In genomic region chr7:112503917-112504316, GRCm38 (mm10) we compare ENCODE assay signal across 16 mouse cellular contexts.
DNase-seq lines count a peak whose midpoint lies in the region; ATAC-seq and TF ChIP-seq lines count a peak whose summit lies in the region.
"Had no signal": no experiment of that assay in that cellular context is flagged by ENCODE, and none has a peak within 500 bp of the region (broad histone marks: within the 10 kb centered on the region; RNA-seq: fewer than 3 reads in every experiment).

No protein-coding gene starts in this region.

- no peak overlapping the region for H3K4me3 ChIP-seq in kidney, embryonic 16.5 days (ENCODE audit: low read length)
- H3K4me3 ChIP-seq in embryonic facial prominence, embryonic 10.5 days: no peak overlapping the region
- H3K4me3 ChIP-seq in embryonic fibroblast, embryonic 13.5 days (ENCODE audit: insufficient read depth, low read length): no peak overlapping the region
- H3K4me3 ChIP-seq: left cerebral cortex, adult 2 months; liver, embryonic 13.5 days; midbrain, embryonic 13.5 days had no signal

- no peak overlapping the region for H3K9ac ChIP-seq in kidney, embryonic 16.5 days (replicated peaks; ENCODE audit: low read length)
- H3K9ac ChIP-seq: forebrain, postnatal 0 days; liver, embryonic 13.5 days; midbrain, embryonic 13.5 days had no signal

- no peaks in the 10 kb centered on the region for H3K36me3 ChIP-seq in kidney, embryonic 16.5 days (ENCODE audit: insufficient read depth, low read length)
- H3K36me3 ChIP-seq in embryonic facial prominence, embryonic 10.5 days (replicated peaks): no peaks in the 10 kb centered on the region
- H3K36me3 ChIP-seq: liver, embryonic 13.5 days; midbrain, embryonic 13.5 days had no signal

- peak overlapping the region; percentile 72; the same call in 1 of the 2 replicates for H3K27ac ChIP-seq in kidney, embryonic 16.5 days (ENCODE audit: low read length)
- H3K27ac ChIP-seq in embryonic facial prominence, embryonic 10.5 days (replicated peaks): peak overlapping the region; percentile 83
- H3K27ac ChIP-seq in embryonic fibroblast, embryonic 13.5 days (ENCODE audit: insufficient read depth, low read length): peak overlapping the region; percentile 88
- H3K27ac ChIP-seq: left cerebral cortex, adult 2 months; liver, embryonic 13.5 days; midbrain, embryonic 13.5 days had no signal

- no peak overlapping the region for H3K4me2 ChIP-seq in kidney, embryonic 16.5 days (replicated peaks; ENCODE audit: low read depth, low read length)
- H3K4me2 ChIP-seq: liver, embryonic 13.5 days; midbrain, embryonic 13.5 days had no signal

- ATAC-seq in kidney, embryonic 16.5 days (ENCODE audit: low FRiP score, low TSS enrichment): no peak
- ATAC-seq in megakaryocyte progenitor cell, adult 5-6 weeks (replicated peaks; ENCODE audit: poor library complexity): peak; percentile 78
- ATAC-seq: activated CD4-positive, CD25-positive, alpha-beta regulatory T cell, adult 4 months; CD4-positive, CD25-positive, alpha-beta regulatory T cell, adult 4 months; forebrain, postnatal 0 days; midbrain, embryonic 13.5 days had no signal

- peaks cover 58% of the 10 kb centered on the region for H3K4me1 ChIP-seq in kidney, embryonic 16.5 days (ENCODE audit: insufficient read depth, low read length)
- H3K4me1 ChIP-seq in embryonic facial prominence, embryonic 10.5 days: peaks cover 66% of the 10 kb centered on the region
- H3K4me1 ChIP-seq in embryonic fibroblast, embryonic 13.5 days (ENCODE audit: control insufficient read depth, insufficient read depth, low read length): peaks cover 27% of the 10 kb centered on the region

- 61% methylated on average over 3 of the region's 3 CpGs for WGBS in kidney, embryonic 16.5 days
- 69% methylated on average over 3 of the region's 3 CpGs for WGBS in embryonic facial prominence, embryonic 10.5 days

- TF ChIP-seq CTCF in embryonic fibroblast, embryonic 13.5 days (IDR thresholded peaks at IDR 0.05; ENCODE audit: borderline replicate concordance, insufficient read depth, low read length): no peak

- no peak for TF ChIP-seq POLR2A in embryonic fibroblast, embryonic 13.5 days (IDR thresholded peaks at IDR 0.05; ENCODE audit: low read depth, low read length)

- H3K9me3 ChIP-seq in kidney, embryonic 16.5 days (ENCODE audit: low read length): no peaks in the 10 kb centered on the region
- no peaks in the 10 kb centered on the region for H3K9me3 ChIP-seq in embryonic facial prominence, embryonic 10.5 days
- H3K9me3 ChIP-seq: liver, embryonic 13.5 days; midbrain, embryonic 13.5 days had no signal

- DNase-seq in kidney, adult 8-10 months: no peak
- DNase-seq in embryonic facial prominence, embryonic 10.5 days (ENCODE audit: low spot score): no peak
- DNase-seq in gastrocnemius, adult 18-20 months (ENCODE audit: low spot score): no peak
- DNase-seq in cerebellum, postnatal 4 days (ENCODE audit: low spot score in 2 of 2): no peak
- DNase-seq: cerebellum, postnatal 25 days; forebrain, postnatal 0 days; gastrocnemius, postnatal 25 days; liver, embryonic 13.5 days; spleen, adult 18-20 months had no signal

- H3K27me3 ChIP-seq in kidney, embryonic 16.5 days (ENCODE audit: insufficient read depth, low read length): no peaks in the 10 kb centered on the region
- H3K27me3 ChIP-seq in embryonic facial prominence, embryonic 10.5 days (replicated peaks; ENCODE audit: low read depth, poor library complexity, severe bottlenecking): no peaks in the 10 kb centered on the region
- H3K27me3 ChIP-seq: liver, embryonic 13.5 days had no signal
